Mouse (Mus musculus): Measurements from ENCODE around the gene Pptc7.

Pptc7 gene

GRCm38 (mm10) chr5:122300071-122300518 lies 15.9 kb downstream of the Pptc7 start:
- no peak for DNase-seq (ENCODE audit: low read depth, low spot score)

DNA sequence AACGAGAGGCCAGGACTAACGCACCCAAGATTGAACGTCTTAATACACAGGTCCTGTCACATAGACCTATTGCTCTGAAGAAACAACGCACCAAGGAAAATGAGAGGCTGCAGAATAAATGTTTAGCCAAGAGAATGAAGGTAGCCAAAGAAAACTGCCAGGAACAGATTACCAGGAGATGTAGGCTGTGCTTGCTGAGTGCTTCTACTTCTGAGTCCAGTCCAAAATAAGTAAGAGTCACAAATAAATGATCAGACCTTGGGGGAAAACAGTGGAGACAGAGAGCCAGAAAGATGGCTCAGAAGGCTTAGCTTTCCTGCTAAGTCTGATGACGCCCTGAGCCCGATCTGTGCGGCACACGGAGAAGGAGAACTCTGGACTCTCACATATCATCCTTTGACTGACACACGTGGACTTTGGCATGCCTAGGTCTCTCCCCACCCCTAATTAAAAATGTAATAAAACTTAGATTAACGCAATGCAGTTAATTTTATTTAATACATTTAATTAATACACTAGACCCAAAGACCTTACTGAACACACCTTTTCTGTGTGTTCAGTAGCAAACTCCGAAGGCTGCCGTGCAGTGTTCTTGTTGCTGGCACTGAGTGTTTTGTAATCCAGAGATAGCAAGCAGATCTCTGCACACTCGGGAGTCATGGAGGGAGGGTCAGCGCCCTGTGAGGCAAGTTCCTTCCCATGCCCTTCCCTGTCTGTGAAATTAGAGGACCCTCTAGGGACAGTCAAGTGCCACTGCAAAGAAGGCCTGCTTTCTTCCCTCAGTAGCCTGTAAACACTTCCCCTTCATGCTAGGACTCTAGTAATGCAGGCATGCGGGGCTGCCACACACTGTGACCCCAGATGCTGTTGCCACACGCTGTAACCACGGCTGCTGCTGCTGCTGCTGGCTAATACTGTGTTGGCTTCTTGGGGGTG lies 18.9 kb downstream of the Pptc7 start:
- DNase-seq (ENCODE audit: low read depth, low spot score), result no peak

- no peak for DNase-seq (ENCODE audit: low read depth, low spot score)
Measured at GRCm38 (mm10) chr5:122303937-122304336, 19.8 kb downstream of the Pptc7 start.

GRCm38 (mm10) chr5:122304541-122304940 lies 20.4 kb downstream of the Pptc7 start:
- DNase-seq (ENCODE audit: low read depth, low spot score), result no peak

- DNase-seq (ENCODE audit: low read depth, low spot score), result no peak
Measured at GRCm38 (mm10) chr5:122305472-122305871, 21.3 kb downstream of the Pptc7 start.

- DNase-seq (ENCODE audit: low read depth, low spot score), result no peak
Measured at GRCm38 (mm10) chr5:122306536-122306935, 22.4 kb downstream of the Pptc7 start.

DNA sequence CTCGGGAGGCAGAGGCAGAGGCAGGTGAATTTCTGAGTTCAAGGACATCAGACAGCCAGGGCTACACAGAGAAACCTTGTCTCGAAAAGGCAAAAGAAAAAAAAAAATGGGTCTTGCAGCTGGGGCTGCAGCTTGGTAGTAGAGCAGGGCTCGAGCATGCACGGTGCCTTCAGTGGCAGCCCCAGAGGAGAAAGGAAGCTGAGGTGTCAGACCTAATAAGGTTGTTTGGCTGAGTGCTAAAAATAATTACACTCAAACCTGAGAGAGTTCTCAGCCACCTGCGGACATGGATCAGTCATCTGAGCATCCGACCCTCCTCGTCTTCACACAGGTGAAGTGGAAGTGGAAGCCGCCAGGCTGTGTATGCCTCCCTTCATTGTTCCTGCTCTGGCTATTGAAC lies 26.5 kb downstream of the Pptc7 start:
- DNase-seq (ENCODE audit: low read depth, low spot score), result no peak

- DNase-seq (ENCODE audit: low read depth, low spot score), result no peak
Measured at GRCm38 (mm10) chr5:122311692-122312091, 27.5 kb downstream of the Pptc7 start.

GRCm38 (mm10) chr5:122312346-122312745 lies 28.2 kb downstream of the Pptc7 start:
- no peak for DNase-seq (ENCODE audit: low read depth, low spot score)

- no peak for DNase-seq (ENCODE audit: low read depth, low spot score)
Measured at GRCm38 (mm10) chr5:122312942-122313684, 28.9 kb downstream of the Pptc7 start.

DNA sequence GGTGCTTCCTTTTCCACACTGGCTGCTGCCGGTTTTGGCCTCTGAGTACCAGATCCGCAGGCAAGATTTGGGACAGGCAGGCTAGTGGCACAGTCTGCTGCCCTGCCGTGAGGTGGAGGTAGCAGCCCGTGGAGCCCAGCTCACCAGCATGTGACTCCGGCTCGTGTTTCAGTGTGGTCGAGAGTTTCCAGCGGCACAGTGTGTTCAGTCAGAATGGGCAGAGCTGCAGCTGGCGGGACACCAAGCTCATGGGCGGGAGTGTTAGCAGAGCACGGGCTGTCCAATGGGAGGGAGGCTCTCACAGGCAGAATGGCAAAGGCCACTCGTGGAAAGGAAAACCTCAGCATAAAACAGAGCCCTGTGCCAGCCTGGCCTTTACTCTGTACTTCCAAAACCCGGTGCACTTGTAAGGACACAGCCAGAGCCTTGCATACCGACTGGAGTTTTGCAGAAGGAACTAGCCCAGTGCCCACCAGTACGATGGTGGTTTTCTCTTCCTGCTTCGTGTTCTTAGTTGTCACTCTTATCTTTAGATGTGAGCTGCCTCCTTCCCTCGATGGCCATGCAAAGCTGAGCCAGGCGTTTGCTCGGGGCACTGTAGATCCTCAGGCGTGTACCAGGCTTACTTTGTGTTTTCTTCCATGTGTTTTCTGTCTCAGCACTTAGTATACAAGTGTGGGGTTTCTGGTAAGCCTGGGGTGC lies 31.0 kb downstream of the Pptc7 start:
- no peak for DNase-seq (ENCODE audit: low read depth, low spot score)

- DNase-seq (ENCODE audit: low read depth, low spot score), result no peak
Measured at GRCm38 (mm10) chr5:122317329-122318045, 33.3 kb downstream of the Pptc7 start.

- peak; percentile 84 for DNase-seq (ENCODE audit: low read depth, low spot score)
Measured at GRCm38 (mm10) chr5:122318100-122318499, 33.9 kb downstream of the Pptc7 start.

- DNase-seq (ENCODE audit: low read depth, low spot score), result peak; percentile 98
Measured at GRCm38 (mm10) chr5:122318976-122319375, 34.8 kb downstream of the Pptc7 start.

GRCm38 (mm10) chr5:122319474-122320204 lies 35.5 kb downstream of the Pptc7 start:
- peak; percentile 71 for DNase-seq (ENCODE audit: low read depth, low spot score)

- DNase-seq (ENCODE audit: low read depth, low spot score), result no peak
Measured at GRCm38 (mm10) chr5:122320205-122320781, 36.1 kb downstream of the Pptc7 start.

DNA sequence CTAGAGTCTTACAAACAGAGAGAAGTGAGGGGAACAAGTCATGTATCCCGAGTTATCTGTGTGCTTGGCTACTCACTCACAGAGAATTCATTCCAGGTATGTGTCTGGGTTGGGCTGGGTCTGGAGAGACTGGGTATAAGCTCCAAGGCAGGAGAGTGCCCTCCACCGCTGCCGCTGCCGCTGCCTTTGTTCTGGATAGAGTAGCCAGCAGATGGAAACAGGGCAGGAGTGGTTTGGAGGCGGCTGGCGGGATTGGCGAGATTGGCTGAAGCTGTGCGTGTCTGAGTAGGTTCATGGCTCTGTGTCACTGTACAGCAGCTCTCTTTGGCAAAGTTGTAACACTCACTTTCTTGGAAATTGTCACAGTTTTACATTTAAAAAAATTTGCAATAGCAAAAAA lies 39.4 kb downstream of the Pptc7 start:
- peak; percentile 56 for DNase-seq (ENCODE audit: low read depth, low spot score)

- peak; percentile 60 for DNase-seq (ENCODE audit: low read depth, low spot score)
Measured at GRCm38 (mm10) chr5:122324608-122325431, 40.7 kb downstream of the Pptc7 start.

DNA sequence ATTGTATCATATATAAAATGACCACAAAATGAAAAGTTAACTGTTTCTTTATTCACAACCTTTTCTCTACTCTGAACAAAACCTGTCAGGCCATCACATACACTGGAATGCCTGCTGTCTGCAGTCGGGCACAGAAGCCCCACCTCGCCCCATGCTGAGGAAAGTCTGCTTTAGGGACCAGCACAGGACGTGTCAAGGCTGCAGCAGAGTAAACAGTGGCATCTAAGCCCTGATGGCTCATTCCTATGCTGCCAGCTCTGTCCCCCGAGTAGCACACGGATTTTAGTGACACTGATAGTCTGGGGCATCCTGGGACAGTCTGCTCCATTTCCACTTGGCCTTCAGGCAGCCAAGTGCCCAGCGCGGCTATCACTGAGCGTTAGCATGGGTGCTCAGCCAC lies 41.3 kb downstream of the Pptc7 start:
- no peak for DNase-seq (ENCODE audit: low read depth, low spot score)

Measured in R1 (cell line).